Mouse (Mus musculus) gastrocnemius, postnatal 36 days (tissue): ENCODE measurements at regions not wholly inside any gene's neighbourhood (a gene's known extent, or its start where the extent isn't known, plus 50 kb on each side); places are given as distances from the start of the nearest gene placed in this dataset.

Source experiments
- DNase-seq, 2 experiments: peaks; one replicate each; pipeline ENCODE4 v3.0.0; 2022
- intact Hi-C: fragments of 180-260 bp; cut with DNase I; formaldehyde crosslinking; loops from one replicate; pipeline ENCODE4 v1.15.1; 2025

- intact Hi-C loops, result no loop called here
- DNase-seq, result no peak
Observed at GRCm38 (mm10) chr1:169802053-169802830, 54.8 kb upstream of the Rgs4 start.
